Mouse (Mus musculus): ENCODE data around the gene Tshz2. TPM values are rescaled to one million over a fixed set of nuclear protein-coding genes. Genes with fewer than 3 reads are reported as not detected.
A peak's percentile ranks its signal among the peaks of the same experiment; 100 is the strongest.

The Tshz2 gene
- polyA plus RNA-seq, 1 experiment from 2014 or later, result 3.4 TPM

DNA sequence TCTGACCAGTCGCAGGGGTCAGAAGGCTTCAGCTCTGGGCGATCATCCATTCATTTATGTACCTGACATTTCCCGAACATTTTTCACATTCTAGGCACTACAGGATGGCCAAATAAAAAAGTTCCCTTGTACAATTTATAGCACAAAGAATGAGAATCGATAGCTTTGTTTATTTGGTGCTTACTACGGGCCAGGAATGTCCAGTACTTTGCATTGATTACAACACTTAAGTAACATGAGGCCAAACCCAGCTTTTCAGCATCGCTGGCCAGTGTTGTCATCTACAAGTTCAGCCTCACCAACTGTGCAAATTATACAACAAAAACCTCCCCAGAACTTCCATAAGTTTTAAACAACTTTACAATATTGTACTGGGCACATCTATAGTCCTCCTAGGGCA lies 315.3 kb downstream of the Tshz2 start:
- TF ChIP-seq EP300 (IDR thresholded peaks at IDR 0.05) (peak; percentile 70; the same call in 1 of the 2 replicates), CTCF (IDR thresholded peaks at IDR 0.05) (no peak)
- peak; percentile 43; the same call in 1 of the 2 replicates for ATAC-seq
- no peak overlapping the region for H3K9ac ChIP-seq (replicated peaks; ENCODE audit: low read depth)

GRCm38 (mm10) chr2:169951041-169951440 lies 318.2 kb downstream of the Tshz2 start:
- TF ChIP-seq CTCF (IDR thresholded peaks at IDR 0.05) (no peak), EP300 (IDR thresholded peaks at IDR 0.05) (no peak)
- H3K27ac ChIP-seq (ENCODE audit: low read length), result no peak overlapping the region
- H3K9ac ChIP-seq (replicated peaks; ENCODE audit: low read depth), result no peak overlapping the region
- DNase-seq (ENCODE audit: low spot score) (no peak), ATAC-seq (no peak)
- H3K4me2 ChIP-seq (replicated peaks; ENCODE audit: low read depth, low read length), result no peak overlapping the region
- H3K4me1 ChIP-seq (ENCODE audit: insufficient read depth, low read depth, low read length), result no peaks in the 10 kb centered on the region
- H3K27me3 ChIP-seq (replicated peaks; ENCODE audit: insufficient read depth, low read length), result no peaks in the 10 kb centered on the region
- H3K4me3 ChIP-seq (ENCODE audit: low read depth, low read length), result no peak overlapping the region
- 56% methylated on average over 8 of the region's 8 CpGs for WGBS
- H3K9me3 ChIP-seq (ENCODE audit: low read length), result no peaks in the 10 kb centered on the region
- H3K36me3 ChIP-seq (ENCODE audit: insufficient read depth, low read length), result no peaks in the 10 kb centered on the region

More for the DNA sequence above, 315.3 kb downstream of the Tshz2 start:
- peak; percentile 49 for DNase-seq (ENCODE audit: low spot score)
- Histone ChIP-seq H3K4me1 (ENCODE audit: insufficient read depth, low read depth, low read length) (no peaks in the 10 kb centered on the region), H3K27ac (ENCODE audit: low read length) (no peak overlapping the region), H3K4me3 (ENCODE audit: low read depth, low read length) (no peak overlapping the region), H3K36me3 (ENCODE audit: insufficient read depth, low read length) (no peaks in the 10 kb centered on the region), H3K27me3 (replicated peaks; ENCODE audit: insufficient read depth, low read length) (no peaks in the 10 kb centered on the region), H3K4me2 (replicated peaks; ENCODE audit: low read depth, low read length) (no peak overlapping the region), H3K9me3 (ENCODE audit: low read length) (no peaks in the 10 kb centered on the region)
- WGBS, result 65% methylated on average over 6 of the region's 6 CpGs

DNA sequence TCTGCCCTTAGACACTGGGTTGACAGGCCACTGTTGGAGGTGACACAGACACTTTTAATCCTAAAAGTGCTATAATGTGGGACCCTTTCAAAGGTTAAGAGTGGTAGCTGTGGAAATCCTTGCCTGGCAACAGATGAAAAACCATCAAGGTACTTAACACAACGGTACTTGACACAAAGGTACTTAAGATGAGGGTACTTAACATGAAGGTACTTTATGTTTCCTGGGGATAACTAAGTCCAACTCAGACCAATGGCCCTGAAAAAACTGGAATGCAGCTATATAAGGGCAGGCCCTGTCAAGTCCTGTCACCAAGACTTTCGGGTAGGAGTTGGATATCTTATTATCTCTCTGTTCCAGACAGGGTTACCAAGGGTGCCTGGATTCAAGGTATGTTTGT lies 320.2 kb downstream of the Tshz2 start:
- H3K27ac ChIP-seq (ENCODE audit: low read length), result no peak overlapping the region
- H3K36me3 ChIP-seq (ENCODE audit: insufficient read depth, low read length), result no peaks in the 10 kb centered on the region
- peak; percentile 19 for DNase-seq (ENCODE audit: low spot score)
- 58% methylated on average over 2 of the region's 2 CpGs for WGBS
- H3K4me1 ChIP-seq (ENCODE audit: insufficient read depth, low read depth, low read length), result no peaks in the 10 kb centered on the region
- no peaks in the 10 kb centered on the region for H3K9me3 ChIP-seq (ENCODE audit: low read length)
- ATAC-seq, result peak; percentile 33; the same call in 1 of the 2 replicates
- no peaks in the 10 kb centered on the region for H3K27me3 ChIP-seq (replicated peaks; ENCODE audit: insufficient read depth, low read length)
- no peak overlapping the region for H3K4me2 ChIP-seq (replicated peaks; ENCODE audit: low read depth, low read length)
- TF ChIP-seq CTCF (IDR thresholded peaks at IDR 0.05), result no peak
- no peak for TF ChIP-seq EP300 (IDR thresholded peaks at IDR 0.05)
- H3K9ac ChIP-seq (replicated peaks; ENCODE audit: low read depth), result no peak overlapping the region
- H3K4me3 ChIP-seq (ENCODE audit: low read depth, low read length), result no peak overlapping the region

- no peak overlapping the region for H3K4me3 ChIP-seq (ENCODE audit: low read depth, low read length)
Observed at GRCm38 (mm10) chr2:169958736-169959573, 326.1 kb downstream of the Tshz2 start.

GRCm38 (mm10) chr2:169961463-169962230 lies 328.8 kb downstream of the Tshz2 start:
- Histone ChIP-seq H3K9ac (replicated peaks; ENCODE audit: low read depth) (no peak overlapping the region), H3K4me1 (ENCODE audit: insufficient read depth, low read depth, low read length) (no peaks in the 10 kb centered on the region), H3K27ac (ENCODE audit: low read length) (no peak overlapping the region), H3K9me3 (ENCODE audit: low read length) (no peaks in the 10 kb centered on the region), H3K4me3 (ENCODE audit: low read depth, low read length) (no peak overlapping the region), H3K4me2 (replicated peaks; ENCODE audit: low read depth, low read length) (peak overlapping the region; percentile 28; the same call in 1 of the 2 replicates), H3K27me3 (replicated peaks; ENCODE audit: insufficient read depth, low read length) (no peaks in the 10 kb centered on the region), H3K36me3 (ENCODE audit: insufficient read depth, low read length) (no peaks in the 10 kb centered on the region)
- TF ChIP-seq CTCF (IDR thresholded peaks at IDR 0.05) (no peak), EP300 (IDR thresholded peaks at IDR 0.05) (no peak)
- DNase-seq (ENCODE audit: low spot score), result peak; percentile 21
- WGBS, result 26% methylated on average over 24 of the region's 24 CpGs
- ATAC-seq, result 0 out of 2 replicates have a peak, but pooled peaks have one; percentile 25

More at GRCm38 (mm10) chr2:169958736-169959573, 326.1 kb downstream of the Tshz2 start:
- Histone ChIP-seq H3K4me2 (replicated peaks; ENCODE audit: low read depth, low read length) (no peak overlapping the region), H3K9ac (replicated peaks; ENCODE audit: low read depth) (no peak overlapping the region), H3K9me3 (ENCODE audit: low read length) (no peaks in the 10 kb centered on the region), H3K27me3 (replicated peaks; ENCODE audit: insufficient read depth, low read length) (no peaks in the 10 kb centered on the region), H3K27ac (ENCODE audit: low read length) (no peak overlapping the region), H3K36me3 (ENCODE audit: insufficient read depth, low read length) (no peaks in the 10 kb centered on the region), H3K4me1 (ENCODE audit: insufficient read depth, low read depth, low read length) (no peaks in the 10 kb centered on the region)
- DNase-seq (ENCODE audit: low spot score), result peak; percentile 36
- WGBS, result 37% methylated on average over 17 of the region's 17 CpGs
- peak; percentile 44 for TF ChIP-seq CTCF (IDR thresholded peaks at IDR 0.05)
- TF ChIP-seq EP300 (IDR thresholded peaks at IDR 0.05), result no peak
- peak; percentile 47; the same call in 1 of the 2 replicates for ATAC-seq

DNA sequence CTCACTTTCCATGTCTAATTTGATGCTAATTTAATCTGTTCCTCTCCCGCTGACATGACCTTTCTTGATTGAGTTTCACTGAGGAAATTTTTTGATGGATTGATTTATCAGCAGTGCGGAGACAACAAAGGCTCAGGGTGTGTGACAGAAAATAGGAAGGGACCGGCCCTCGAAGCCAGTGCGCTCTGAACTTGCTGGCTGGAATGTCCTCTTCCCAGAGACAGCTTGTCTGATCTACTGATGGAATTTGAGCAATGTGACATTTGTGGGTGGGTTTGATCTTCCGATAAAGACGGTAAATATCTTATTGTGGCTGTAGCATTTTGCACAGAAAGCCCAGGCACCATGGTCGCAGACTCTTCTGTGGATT lies 329.4 kb downstream of the Tshz2 start:
- H3K9me3 ChIP-seq (ENCODE audit: low read length), result no peaks in the 10 kb centered on the region
- H3K36me3 ChIP-seq (ENCODE audit: insufficient read depth, low read length), result no peaks in the 10 kb centered on the region
- H3K27ac ChIP-seq (ENCODE audit: low read length), result no peak overlapping the region
- H3K9ac ChIP-seq (replicated peaks; ENCODE audit: low read depth), result no peak overlapping the region
- ATAC-seq (no peak), DNase-seq (ENCODE audit: low spot score) (no peak)
- no peak for TF ChIP-seq CTCF (IDR thresholded peaks at IDR 0.05)
- no peak for TF ChIP-seq EP300 (IDR thresholded peaks at IDR 0.05)
- no peak overlapping the region for H3K4me3 ChIP-seq (ENCODE audit: low read depth, low read length)
- no peaks in the 10 kb centered on the region for H3K27me3 ChIP-seq (replicated peaks; ENCODE audit: insufficient read depth, low read length)
- peak overlapping the region; percentile 28; the same call in 1 of the 2 replicates for H3K4me2 ChIP-seq (replicated peaks; ENCODE audit: low read depth, low read length)
- 22% methylated on average over 8 of the region's 8 CpGs for WGBS
- no peaks in the 10 kb centered on the region for H3K4me1 ChIP-seq (ENCODE audit: insufficient read depth, low read depth, low read length)

All from lung, postnatal 0 days (tissue).